Mouse (Mus musculus) G1E (cell line): Measurements from ENCODE around the gene Wars.

Experiments
- CTCF ChIP-seq: IDR thresholded peaks from 2 replicates; pipeline ENCODE4 v1.5.1; 2012; ENCODE audit warnings: low read depth, low read length, inconsistent platforms, mixed read lengths
- GATA1 ChIP-seq: IDR thresholded peaks from 2 replicates; pipeline ENCODE4 v1.6.1; 2012; ENCODE audit warnings: borderline replicate concordance, low read length, inconsistent platforms, mixed read lengths
- GATA2 ChIP-seq: IDR thresholded peaks from 2 replicates; pipeline ENCODE4 v1.6.1; 2012; ENCODE audit warnings: low read depth, low read length, inconsistent platforms, borderline replicate concordance
- POLR2AphosphoS5 ChIP-seq: IDR thresholded peaks from 2 replicates; pipeline ENCODE4 v1.6.1; 2012; ENCODE audit warnings: low read depth, low read length, inconsistent platforms; ENCODE audit not compliant: insufficient replicate concordance
- TAL1 ChIP-seq: conservative IDR thresholded peaks from 2 replicates; pipeline ENCODE4 v1.6.1; 2012; ENCODE audit warnings: low read depth, low read length, inconsistent platforms, mixed read lengths

- no peak for TF ChIP-seq CTCF
- no peak for TF ChIP-seq GATA1
- no peak for TF ChIP-seq POLR2AphosphoS5
- no peak for TF ChIP-seq TAL1
- TF ChIP-seq GATA2 = no peak
Observed at GRCm38 (mm10) chr12:108849488-108850022, 44.4 kb downstream of the Wars start.
